Mouse (Mus musculus): ENCODE measurements around the gene Yeats4. TPM values are rescaled to one million over a fixed set of nuclear protein-coding genes. Genes with fewer than 3 reads are reported as not detected.

The Yeats4 gene
- total and polyA plus RNA-seq, 3 experiments = 13.7 to 27.9 (median 26.9) TPM

DNA sequence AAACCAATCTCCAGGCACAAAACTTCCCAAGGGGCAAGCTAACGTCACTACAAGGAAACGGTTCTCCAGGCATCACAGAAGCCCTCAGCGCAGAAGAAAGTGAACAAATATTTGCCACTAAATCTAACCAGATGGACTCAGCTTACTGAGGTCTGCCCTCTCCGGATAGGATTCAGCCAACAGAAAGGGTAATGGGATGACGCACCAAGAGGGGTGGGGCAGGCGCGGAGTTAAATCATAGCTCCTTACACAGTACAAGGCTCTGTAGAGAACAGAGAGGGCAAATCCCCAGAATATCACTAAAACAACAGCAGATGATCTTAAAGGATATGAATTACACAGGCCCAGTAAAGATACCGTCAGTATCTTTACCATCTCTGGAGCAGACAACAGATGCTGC lies 6.0 kb downstream of the Yeats4 start:
- no peaks in the 10 kb centered on the region for H3K27me3 ChIP-seq (ENCODE audit: control insufficient read depth, insufficient read depth, low read length)
- intact Hi-C loops (cut with DNase I) = loop anchor here (10.0 kb wide), 1 partner anchor 274 kb away; no protein-coding TSS in a partner anchor
- no peak overlapping the region for H3K4me3 ChIP-seq
- WGBS = 97% methylated on average over 8 of the region's 8 CpGs
- TF ChIP-seq CTCF (IDR thresholded peaks at IDR 0.05) = no peak
- no peak for TF ChIP-seq EP300 (IDR thresholded peaks at IDR 0.05; ENCODE audit: insufficient read depth, low read depth, low read length)
- TF ChIP-seq POLR2A (IDR thresholded peaks at IDR 0.05; ENCODE audit: insufficient read depth, low read depth, low read length) = no peak
- H3K36me3 ChIP-seq (ENCODE audit: control insufficient read depth, insufficient read depth, low read length) = no peaks in the 10 kb centered on the region
- no peak for DNase-seq
- H3K9ac ChIP-seq (ENCODE audit: low read depth, low read length) = no peak overlapping the region
- H3K79me2 ChIP-seq (replicated peaks; ENCODE audit: control insufficient read depth, insufficient read depth, low read length) = no peaks in the 10 kb centered on the region
- H3K27ac ChIP-seq = no peak overlapping the region
- no peaks in the 10 kb centered on the region for H3K4me1 ChIP-seq (ENCODE audit: control insufficient read depth, insufficient read depth, low read length)

DNA sequence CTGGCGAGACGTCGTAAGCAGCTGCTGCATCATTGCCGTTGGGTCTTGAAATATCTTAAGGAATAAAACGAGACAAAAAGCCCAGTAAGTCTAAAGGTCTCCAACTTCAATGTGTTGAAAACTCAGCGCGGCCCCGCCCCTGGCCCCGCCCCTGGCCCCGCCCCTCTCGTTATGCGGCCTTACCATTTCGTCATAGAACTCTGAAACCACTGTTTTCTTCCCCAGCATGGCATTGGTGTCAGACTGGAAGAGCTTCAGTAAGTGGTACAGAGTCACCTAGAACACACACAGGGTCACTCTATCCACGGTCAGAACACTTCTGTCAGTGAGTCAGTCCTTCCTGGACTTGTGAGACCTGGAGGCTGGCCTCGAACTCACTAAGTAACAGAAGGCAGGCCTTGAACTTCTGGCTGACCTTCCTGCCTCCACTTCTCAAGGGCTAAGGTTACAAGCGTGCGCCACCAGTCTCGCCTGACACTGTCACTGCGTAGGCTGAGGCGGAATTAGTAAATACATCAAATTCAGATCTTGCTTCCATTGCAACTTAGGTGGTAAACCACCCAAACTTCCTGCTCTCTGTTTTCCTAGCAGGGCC lies 7.0 kb downstream of the Yeats4 start:
- Histone ChIP-seq H3K27me3 (ENCODE audit: control insufficient read depth, insufficient read depth, low read length) (no peaks in the 10 kb centered on the region), H3K4me1 (ENCODE audit: control insufficient read depth, insufficient read depth, low read length) (no peaks in the 10 kb centered on the region), H3K36me3 (ENCODE audit: control insufficient read depth, insufficient read depth, low read length) (no peaks in the 10 kb centered on the region), H3K9ac (ENCODE audit: low read depth, low read length) (no peak overlapping the region), H3K4me3 (no peak overlapping the region), H3K27ac (no peak overlapping the region), H3K79me2 (replicated peaks; ENCODE audit: control insufficient read depth, insufficient read depth, low read length) (no peaks in the 10 kb centered on the region)
- no peak for DNase-seq
- 85% methylated on average over 20 of the region's 20 CpGs for WGBS
- TF ChIP-seq EP300 (IDR thresholded peaks at IDR 0.05; ENCODE audit: insufficient read depth, low read depth, low read length) = no peak
- TF ChIP-seq POLR2A (IDR thresholded peaks at IDR 0.05; ENCODE audit: insufficient read depth, low read depth, low read length) = no peak
- TF ChIP-seq CTCF (IDR thresholded peaks at IDR 0.05) = no peak
- intact Hi-C loops (cut with DNase I) = loop anchor here (10.0 kb wide), 1 partner anchor 273 kb away; no protein-coding TSS in a partner anchor

- intact Hi-C loops (cut with DNase I) = loop anchor here (10.0 kb wide), 1 partner anchor 272 kb away; no protein-coding TSS in a partner anchor
These were observed 7.5 kb downstream of the Yeats4 start for GRCm38 (mm10) chr10:117216793-117217192.

GRCm38 (mm10) chr10:117216132-117216495 lies 8.2 kb downstream of the Yeats4 start:
- intact Hi-C loops (cut with DNase I) = loop anchor here (10.0 kb wide), 1 partner anchor 271 kb away; no protein-coding TSS in a partner anchor
- TF ChIP-seq POLR2A (IDR thresholded peaks at IDR 0.05; ENCODE audit: insufficient read depth, low read depth, low read length) (no peak), EP300 (IDR thresholded peaks at IDR 0.05; ENCODE audit: insufficient read depth, low read depth, low read length) (no peak), CTCF (IDR thresholded peaks at IDR 0.05) (no peak)
- no peak overlapping the region for H3K4me3 ChIP-seq
- H3K27me3 ChIP-seq (ENCODE audit: control insufficient read depth, insufficient read depth, low read length) = no peaks in the 10 kb centered on the region
- no peak overlapping the region for H3K9ac ChIP-seq (ENCODE audit: low read depth, low read length)
- DNase-seq = peak in 1 of 2 experiments; percentile 49
- H3K27ac ChIP-seq = no peak overlapping the region
- no peaks in the 10 kb centered on the region for H3K4me1 ChIP-seq (ENCODE audit: control insufficient read depth, insufficient read depth, low read length)
- H3K36me3 ChIP-seq (ENCODE audit: control insufficient read depth, insufficient read depth, low read length) = no peaks in the 10 kb centered on the region
- WGBS = 85% methylated on average over 9 of the region's 9 CpGs
- H3K79me2 ChIP-seq (replicated peaks; ENCODE audit: control insufficient read depth, insufficient read depth, low read length) = no peaks in the 10 kb centered on the region

More at GRCm38 (mm10) chr10:117216793-117217192, 7.5 kb downstream of the Yeats4 start:
- DNase-seq = peak in 1 of 2 experiments; percentile 42
- H3K27ac ChIP-seq = no peak overlapping the region
- no peaks in the 10 kb centered on the region for H3K4me1 ChIP-seq (ENCODE audit: control insufficient read depth, insufficient read depth, low read length)
- H3K79me2 ChIP-seq (replicated peaks; ENCODE audit: control insufficient read depth, insufficient read depth, low read length) = no peaks in the 10 kb centered on the region
- H3K4me3 ChIP-seq = no peak overlapping the region
- 70% methylated on average over 5 of the region's 5 CpGs for WGBS
- no peaks in the 10 kb centered on the region for H3K27me3 ChIP-seq (ENCODE audit: control insufficient read depth, insufficient read depth, low read length)
- H3K36me3 ChIP-seq (ENCODE audit: control insufficient read depth, insufficient read depth, low read length) = no peaks in the 10 kb centered on the region
- TF ChIP-seq CTCF (IDR thresholded peaks at IDR 0.05) = peak; percentile 94
- TF ChIP-seq EP300 (IDR thresholded peaks at IDR 0.05; ENCODE audit: insufficient read depth, low read depth, low read length) = no peak
- no peak overlapping the region for H3K9ac ChIP-seq (ENCODE audit: low read depth, low read length)

DNA sequence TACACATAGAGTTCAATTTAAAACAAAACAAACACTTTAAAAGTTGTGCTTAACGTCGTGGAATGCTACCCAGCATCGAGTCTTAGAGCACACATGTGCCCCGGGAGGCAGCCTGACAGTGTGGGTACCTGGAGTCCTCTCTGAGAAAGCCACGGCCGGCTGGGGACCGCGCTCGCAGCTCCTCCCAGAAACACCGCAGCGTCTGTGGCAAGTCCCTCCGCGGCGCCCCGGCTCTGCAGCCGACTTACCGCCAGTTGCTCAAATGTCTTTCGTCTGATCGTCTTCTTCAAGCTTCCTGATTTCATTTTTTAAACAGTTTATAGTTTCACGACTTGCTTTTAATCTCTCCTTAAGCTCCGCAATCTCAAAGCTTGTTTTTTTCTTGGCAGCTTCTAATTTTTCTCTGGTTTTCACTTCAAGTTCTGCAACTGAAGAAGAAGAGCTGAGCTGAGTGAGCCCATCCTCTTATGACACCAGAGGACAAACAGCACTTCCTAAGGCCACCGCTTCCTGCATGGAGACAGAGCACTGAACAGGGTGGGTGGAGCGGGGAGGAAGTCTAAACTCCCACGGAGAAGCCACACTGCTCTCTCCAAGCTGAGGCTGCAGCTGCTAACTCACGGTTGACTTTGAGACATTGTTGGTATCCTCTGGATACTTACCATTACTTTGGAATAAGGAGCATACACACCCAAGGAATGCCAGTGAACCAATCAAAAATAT lies 8.7 kb downstream of the Yeats4 start:
- no peak overlapping the region for H3K9ac ChIP-seq (ENCODE audit: low read depth, low read length)
- DNase-seq = peak in 1 of 2 experiments; percentile 25
- WGBS = 84% methylated on average over 25 of the region's 25 CpGs
- no peak overlapping the region for H3K4me3 ChIP-seq
- H3K79me2 ChIP-seq (replicated peaks; ENCODE audit: control insufficient read depth, insufficient read depth, low read length) = no peaks in the 10 kb centered on the region
- no peak for TF ChIP-seq EP300 (IDR thresholded peaks at IDR 0.05; ENCODE audit: insufficient read depth, low read depth, low read length)
- no peak for TF ChIP-seq POLR2A (IDR thresholded peaks at IDR 0.05; ENCODE audit: insufficient read depth, low read depth, low read length)
- no peak for TF ChIP-seq CTCF (IDR thresholded peaks at IDR 0.05)
- H3K4me1 ChIP-seq (ENCODE audit: control insufficient read depth, insufficient read depth, low read length) = no peaks in the 10 kb centered on the region
- H3K27ac ChIP-seq = no peak overlapping the region
- H3K36me3 ChIP-seq (ENCODE audit: control insufficient read depth, insufficient read depth, low read length) = no peaks in the 10 kb centered on the region
- intact Hi-C loops (cut with DNase I) = loop anchor here (10.0 kb wide), 1 partner anchor 271 kb away; no protein-coding TSS in a partner anchor
- H3K27me3 ChIP-seq (ENCODE audit: control insufficient read depth, insufficient read depth, low read length) = no peaks in the 10 kb centered on the region

- no peak for DNase-seq
- no peak overlapping the region for H3K27ac ChIP-seq
- intact Hi-C loops (cut with DNase I) = loop anchor here (10.0 kb wide), 1 partner anchor 266 kb away; no protein-coding TSS in a partner anchor
- peaks cover 2% of the 10 kb centered on the region; the same call in 1 of the 2 replicates for H3K4me1 ChIP-seq (ENCODE audit: control insufficient read depth, insufficient read depth, low read length)
- no peak for TF ChIP-seq EP300 (IDR thresholded peaks at IDR 0.05; ENCODE audit: insufficient read depth, low read depth, low read length)
- TF ChIP-seq CTCF (IDR thresholded peaks at IDR 0.05) = no peak
- no peak for TF ChIP-seq POLR2A (IDR thresholded peaks at IDR 0.05; ENCODE audit: insufficient read depth, low read depth, low read length)
- no peaks in the 10 kb centered on the region for H3K27me3 ChIP-seq (ENCODE audit: control insufficient read depth, insufficient read depth, low read length)
- WGBS = 77% methylated on average over 6 of the region's 6 CpGs
- no peaks in the 10 kb centered on the region for H3K79me2 ChIP-seq (replicated peaks; ENCODE audit: control insufficient read depth, insufficient read depth, low read length)
- H3K9ac ChIP-seq (ENCODE audit: low read depth, low read length) = no peak overlapping the region
- H3K4me3 ChIP-seq = no peak overlapping the region
- no peaks in the 10 kb centered on the region for H3K36me3 ChIP-seq (ENCODE audit: control insufficient read depth, insufficient read depth, low read length)
These were observed 13.3 kb downstream of the Yeats4 start for GRCm38 (mm10) chr10:117211023-117211422.
